Mouse (Mus musculus) gastrocnemius, adult 2 months (tissue): ENCODE measurements around the gene Catsperb. TPM values are rescaled to one million over a fixed set of nuclear protein-coding genes. Genes with fewer than 3 reads are reported as not detected.
"Not testable (repeated sequence)": the region's sequence is repeated elsewhere in the genome, so short reads cannot be mapped to it uniquely, and the experiment has no call there.

Experiments
- DNase-seq: peaks from one replicate; pipeline ENCODE4 v3.0.0; 2022
- H3K27ac ChIP-seq: fragments of 200-600 bp; 2 replicates; pipeline ENCODE4 v1.8.1; 2022; ENCODE audit warnings: mild to moderate bottlenecking
- H3K4me3 ChIP-seq: fragments of 200-600 bp; 2 replicates; pipeline ENCODE4 v1.8.1; 2022; ENCODE audit warnings: mild to moderate bottlenecking, moderate library complexity
- CTCF ChIP-seq: fragments of 200-600 bp; IDR thresholded peaks from 2 replicates; pipeline ENCODE4 v1.8.1; 2022; ENCODE audit warnings: antibody characterized with exemption, mild to moderate bottlenecking, moderate library complexity
- intact Hi-C: fragments of 180-260 bp; cut with DNase I; formaldehyde crosslinking; loops from one replicate; pipeline ENCODE4 v1.15.1; 2025
- long read RNA-seq, 2 experiments: library from polyadenylated mRNA; stranded (forward); transcript quantifications; one replicate each; pipeline ENCODE4 v2.0.0; 2021
- microRNA-seq: library from miRNA; unstranded; fragments of <30 nt; microRNA quantifications from one replicate; pipeline ENCODE4 v1.2.0, GENCODE M21; 2021
- total RNA-seq, 2 experiments: library from RNA; stranded (reverse); gene quantifications; 2 replicates each; pipeline ENCODE4 v1.2.3; 2021

Gene Catsperb
- not detected for total RNA-seq
- long read RNA-seq, experiment 1 = 0 reads
- long read RNA-seq, experiment 2 = 0 reads

DNA sequence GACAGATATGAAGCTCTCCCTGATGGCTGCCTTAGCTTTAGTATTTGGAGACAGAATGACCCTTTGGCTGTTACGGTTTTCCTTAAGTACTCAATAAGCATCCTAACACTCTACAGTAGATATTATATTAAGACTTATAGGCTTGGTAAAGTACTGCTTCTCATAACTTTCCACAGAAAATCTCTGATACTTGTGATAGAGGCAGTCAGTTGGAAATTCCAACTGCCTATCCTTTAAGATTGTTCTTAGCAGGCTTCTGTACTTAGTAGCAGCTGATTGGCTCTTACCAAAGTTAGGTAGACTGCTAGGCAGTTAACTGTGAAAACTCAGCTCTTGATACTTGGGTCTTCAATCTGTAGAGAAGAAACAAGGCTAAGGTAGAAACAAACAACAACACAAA lies at the start of gene Catsperb:
TSS of gene Catsperb (plus strand) at position 301 of the 400 bp plus-strand sequence.
- intact Hi-C loops, DNase-seq, H3K4me3 ChIP-seq, H3K27ac ChIP-seq: not testable (repeated sequence)

DNA sequence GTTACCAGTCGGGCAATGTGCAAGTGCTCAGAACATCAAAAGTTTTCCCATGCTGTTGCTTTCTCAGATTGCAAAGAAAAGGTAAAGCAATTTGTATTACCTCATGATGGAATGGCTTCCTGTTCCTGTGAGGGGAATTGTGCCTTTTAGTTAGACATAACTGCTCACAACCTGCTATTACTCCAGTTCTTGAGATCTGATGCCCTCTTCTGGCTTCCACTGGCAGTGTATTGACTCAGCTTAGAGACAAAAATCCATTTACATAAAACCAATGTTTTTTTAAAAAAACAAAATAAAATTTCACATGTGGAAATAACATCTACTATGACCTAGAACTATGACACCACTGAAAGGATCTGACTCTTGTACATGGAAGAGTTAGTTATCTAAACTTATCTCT lies 43.0 kb upstream of the Catsperb start:
- H3K4me3 ChIP-seq, intact Hi-C loops: not testable (repeated sequence)

DNA sequence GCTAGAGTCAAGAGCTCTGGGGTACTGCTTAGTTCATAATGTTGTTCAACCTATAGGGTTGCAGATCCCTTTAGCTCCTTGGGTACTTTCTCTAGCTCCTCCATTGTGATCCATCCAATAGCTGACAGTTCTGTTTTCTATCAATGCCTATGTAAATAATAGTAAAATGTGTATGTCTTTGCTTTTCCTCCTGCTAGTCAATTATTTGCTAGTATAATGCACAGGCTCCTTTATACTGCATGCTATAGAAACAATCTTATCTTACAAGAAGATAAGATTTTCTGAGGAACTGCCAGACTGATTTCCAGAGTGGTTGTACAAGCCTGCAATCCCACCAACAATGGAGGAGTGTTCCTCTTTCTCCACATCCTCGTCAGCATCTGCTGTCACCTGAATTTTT lies 23.0 kb upstream of the Catsperb start:
- H3K4me3 ChIP-seq, H3K27ac ChIP-seq, intact Hi-C loops, DNase-seq: not testable (repeated sequence)

More for the DNA sequence above, 43.0 kb upstream of the Catsperb start:
- not testable (repeated sequence) for H3K27ac ChIP-seq, DNase-seq

DNA sequence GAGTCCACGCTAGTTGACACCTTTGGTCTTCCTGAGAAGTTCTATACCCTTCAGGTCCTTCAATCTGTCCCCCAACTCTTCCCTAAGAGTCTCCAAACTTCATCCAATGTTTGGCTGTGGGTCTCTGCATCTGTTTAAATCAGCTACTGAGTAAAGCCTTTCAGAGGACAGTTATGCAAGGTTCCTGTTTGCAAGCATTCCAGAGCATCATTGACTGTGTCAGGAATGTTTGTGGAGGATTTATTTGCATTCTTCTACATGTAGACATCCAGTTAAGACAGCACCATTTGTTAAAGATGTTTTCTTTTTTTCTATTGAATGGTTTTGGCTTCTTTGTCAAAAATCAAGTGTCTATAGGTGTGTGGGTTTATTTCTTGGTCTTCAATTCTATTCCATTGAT lies 21.7 kb downstream of the Catsperb start:
- TF ChIP-seq CTCF = no peak
- DNase-seq = no peak
- Histone ChIP-seq H3K4me3 (no peak overlapping the region), H3K27ac (no peak overlapping the region)
- intact Hi-C loops = no loop called here

DNA sequence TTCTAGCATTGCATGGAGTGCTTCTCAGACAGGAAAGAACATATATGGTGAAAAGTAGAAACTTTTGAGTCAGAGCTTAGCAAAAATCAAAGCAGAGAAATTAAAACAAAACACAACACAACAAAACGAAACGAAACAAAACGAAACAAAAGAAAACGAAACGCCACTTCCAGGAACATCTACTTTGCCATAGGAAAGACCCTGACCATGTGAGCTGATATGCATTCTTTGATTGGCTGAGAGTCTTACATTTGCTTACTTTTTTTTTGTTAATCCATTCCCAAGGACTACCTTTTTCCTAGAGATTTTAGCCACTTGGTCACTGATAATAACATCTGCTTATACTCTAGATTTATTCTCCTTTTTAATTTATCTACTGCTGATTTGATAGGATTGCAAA lies 57.6 kb downstream of the Catsperb start:
- Histone ChIP-seq H3K27ac (no peak overlapping the region), H3K4me3 (no peak overlapping the region)
- no peak for TF ChIP-seq CTCF
- intact Hi-C loops = no loop called here
- DNase-seq = no peak

DNA sequence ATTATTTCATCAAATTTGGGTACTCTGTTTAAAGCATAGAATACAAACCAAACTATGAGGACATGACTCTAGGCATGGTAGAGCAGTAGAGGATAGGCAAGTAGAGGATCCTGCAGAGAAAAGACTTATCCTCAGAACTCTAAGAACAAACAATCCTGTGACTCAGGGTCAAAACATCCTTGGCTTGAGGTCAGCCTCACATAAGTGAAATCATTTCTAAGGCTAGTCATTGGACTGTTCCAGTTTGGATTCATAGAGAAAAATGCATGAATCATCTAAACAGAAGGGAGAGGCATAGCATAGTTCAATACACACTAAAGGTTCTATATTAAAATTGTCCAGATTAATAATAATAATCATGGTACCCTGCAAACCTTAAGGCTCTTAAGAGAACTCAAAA lies 79.1 kb downstream of the Catsperb start:
- intact Hi-C loops = no loop called here
- TF ChIP-seq CTCF = no peak
- Histone ChIP-seq H3K4me3 (no peak overlapping the region), H3K27ac (no peak overlapping the region)
- DNase-seq = no peak

DNA sequence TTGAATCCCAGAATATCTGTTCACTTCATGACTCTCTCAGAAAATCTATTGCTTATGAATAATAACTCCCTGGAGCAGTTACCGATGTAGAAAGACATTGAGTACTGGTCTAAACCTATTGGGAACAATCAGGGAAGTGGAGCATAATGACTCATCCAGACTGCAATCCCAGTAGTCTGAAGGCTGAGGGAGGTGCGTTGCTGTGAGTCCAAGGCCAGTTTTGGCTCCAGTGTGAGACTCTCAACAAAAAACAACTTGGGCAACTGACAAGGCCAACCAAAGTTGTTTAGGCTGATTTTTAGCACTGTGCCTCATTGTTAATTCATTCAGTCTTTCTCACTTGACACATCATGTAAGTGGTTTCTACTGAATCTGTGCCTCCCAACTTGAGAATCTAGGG lies 106.9 kb downstream of the Catsperb start:
- H3K27ac ChIP-seq, intact Hi-C loops, H3K4me3 ChIP-seq: not testable (repeated sequence)
- peak; percentile 31 for DNase-seq

DNA sequence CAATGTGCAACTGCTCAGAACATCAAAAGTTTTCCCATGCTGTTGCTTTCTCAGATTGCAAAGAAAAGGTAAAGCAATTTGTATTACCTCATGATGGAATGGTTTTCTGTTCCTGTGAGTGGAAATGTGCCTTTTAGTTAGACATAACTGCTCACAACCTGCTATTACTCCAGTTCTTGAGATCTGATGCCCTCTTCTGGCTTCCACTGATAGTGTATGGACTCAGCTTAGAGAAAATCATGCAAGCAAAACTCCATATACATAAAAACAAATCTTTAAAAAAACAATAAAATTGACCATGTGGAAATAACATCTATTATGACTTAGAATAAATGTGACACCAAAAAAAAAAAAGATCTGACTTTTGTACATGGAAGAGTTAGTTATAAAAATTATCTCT lies 202.2 kb downstream of the Catsperb start:
- TF ChIP-seq CTCF = peak; percentile 26; the same call in 1 of the 2 replicates
- H3K4me3 ChIP-seq, DNase-seq, intact Hi-C loops, H3K27ac ChIP-seq: not testable (repeated sequence)

DNA sequence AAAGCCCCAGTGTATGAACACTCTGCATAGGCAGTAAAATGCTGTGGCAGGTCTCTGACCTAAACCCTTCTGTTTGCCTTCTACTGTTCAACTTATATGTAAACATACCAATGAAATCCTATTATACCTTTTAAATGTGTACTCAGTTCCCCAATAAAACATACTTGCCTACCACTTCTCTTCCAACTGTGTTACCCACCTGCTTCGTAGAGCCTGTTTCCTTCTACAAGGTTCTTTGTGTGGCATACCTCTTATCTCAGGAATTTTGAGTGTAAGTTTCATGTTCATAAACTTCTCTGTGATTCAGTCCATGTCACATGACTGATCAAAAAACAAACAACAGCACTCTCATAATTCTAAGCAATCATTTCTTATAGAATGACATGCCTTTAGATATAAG lies 228.7 kb downstream of the Catsperb start:
- intact Hi-C loops = no loop called here
- no peak for DNase-seq

DNA sequence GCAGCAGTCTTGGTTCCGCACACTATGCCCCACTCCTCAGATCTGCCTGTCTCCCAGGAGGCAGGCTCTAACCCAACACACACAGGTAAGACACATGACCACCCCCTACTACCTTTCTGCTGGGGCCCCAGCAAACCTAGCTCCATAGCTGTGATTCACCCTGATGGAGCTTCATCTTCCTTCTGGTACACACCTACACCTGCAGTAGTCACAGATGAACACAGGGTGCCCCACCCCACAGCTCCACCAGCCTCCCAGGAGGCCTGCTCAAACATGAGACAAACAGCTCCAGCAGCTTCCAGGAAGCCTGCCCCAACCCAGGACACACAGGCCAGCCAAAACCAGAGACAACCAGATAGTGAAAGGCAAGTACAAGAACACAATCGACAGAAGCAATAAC lies 263.0 kb downstream of the Catsperb start:
- H3K4me3 ChIP-seq = no peak overlapping the region
- TF ChIP-seq CTCF = no peak

More for the DNA sequence above, 228.7 kb downstream of the Catsperb start:
- H3K27ac ChIP-seq = no peak overlapping the region
- H3K4me3 ChIP-seq = no peak overlapping the region
- no peak for TF ChIP-seq CTCF

More for the DNA sequence above, 263.0 kb downstream of the Catsperb start:
- H3K27ac ChIP-seq = no peak overlapping the region
- intact Hi-C loops = no loop called here
- DNase-seq = no peak

Small RNA genes lying within 50 kb of the gene (microRNA-seq; reads per million reads assigned to microRNA genes)
- not detected for gene Gm24542
